Mouse (Mus musculus) olfactory bulb, adult 2 months (tissue): ENCODE results near the gene Akna. TPM values are rescaled to one million over a fixed set of nuclear protein-coding genes. Genes with fewer than 3 reads are reported as not detected.
A peak's percentile ranks its signal among the peaks of the same experiment; 100 is the strongest.

Source experiments
- H3K27ac ChIP-seq: fragments of 200-500 bp; 2 replicates; pipeline ENCODE4 v1.5.1; 2012; ENCODE audit warnings: low read depth, low read length; ENCODE audit not compliant: insufficient read depth
- H3K4me1 ChIP-seq: fragments of 200-500 bp; 2 replicates; pipeline ENCODE4 v1.6.1; 2012; ENCODE audit warnings: low read length; ENCODE audit not compliant: control insufficient read depth, insufficient read depth
- H3K4me3 ChIP-seq: fragments of 200-500 bp; 2 replicates; pipeline ENCODE4 v1.5.1; 2012; ENCODE audit warnings: mild to moderate bottlenecking, low read depth, low read length, moderate library complexity; ENCODE audit not compliant: insufficient read depth
- CTCF ChIP-seq: fragments of 200-500 bp; IDR thresholded peaks from 2 replicates; pipeline ENCODE4 v1.5.1; 2012; ENCODE audit warnings: low read depth, mild to moderate bottlenecking, low read length, moderate library complexity; ENCODE audit not compliant: insufficient read depth
- POLR2A ChIP-seq: fragments of 200-500 bp; IDR thresholded peaks from 2 replicates; pipeline ENCODE4 v1.6.1; 2012; ENCODE audit warnings: mild to moderate bottlenecking, low read depth, low read length, moderate library complexity; ENCODE audit not compliant: insufficient read depth
- WGBS: fragments of 180-500 bp; shearing (Covaris S2); methylation state at CpG from one replicate; pipeline ENCODE4 v1.1.7; 2018; 5-methylcytosine and 5-hydroxymethylcytosine counted together
- polyA plus RNA-seq: library from polyadenylated mRNA; stranded (reverse); fragments of >200 nt; gene quantifications from 2 replicates; pipeline ENCODE4 v1.2.4, GENCODE M21; 2012; ENCODE audit warnings: low replicate concordance; ENCODE audit not compliant: missing spikeins, insufficient read depth, insufficient read length

The Akna gene
- polyA plus RNA-seq, 1 experiment: not detected

DNA sequence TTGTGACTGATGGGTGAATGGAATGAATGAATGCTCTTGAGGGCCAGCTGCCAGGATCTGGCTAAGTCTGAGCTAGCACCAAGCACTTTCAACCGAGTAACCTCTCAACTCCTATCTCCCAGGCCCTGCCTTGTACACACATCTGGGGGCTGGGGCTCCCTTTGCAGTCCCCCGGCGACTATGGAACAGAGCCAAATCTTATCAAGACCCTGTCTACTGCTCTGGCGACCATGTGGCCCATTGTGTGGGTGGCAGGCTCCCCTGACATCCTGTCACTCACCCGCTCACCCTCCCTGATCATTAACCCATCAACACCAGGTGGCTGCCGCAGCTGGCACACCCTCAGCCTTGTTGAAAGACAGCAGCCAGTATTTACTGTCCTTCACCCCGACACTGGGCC lies 1.9 kb upstream of the Akna start:
- no peak overlapping the region for H3K4me3 ChIP-seq
- 40% methylated on average over 7 of the region's 7 CpGs for WGBS
- no peak overlapping the region for H3K27ac ChIP-seq
- TF ChIP-seq CTCF (no peak), POLR2A (no peak)
- H3K4me1 ChIP-seq: peaks cover 38% of the 10 kb centered on the region

DNA sequence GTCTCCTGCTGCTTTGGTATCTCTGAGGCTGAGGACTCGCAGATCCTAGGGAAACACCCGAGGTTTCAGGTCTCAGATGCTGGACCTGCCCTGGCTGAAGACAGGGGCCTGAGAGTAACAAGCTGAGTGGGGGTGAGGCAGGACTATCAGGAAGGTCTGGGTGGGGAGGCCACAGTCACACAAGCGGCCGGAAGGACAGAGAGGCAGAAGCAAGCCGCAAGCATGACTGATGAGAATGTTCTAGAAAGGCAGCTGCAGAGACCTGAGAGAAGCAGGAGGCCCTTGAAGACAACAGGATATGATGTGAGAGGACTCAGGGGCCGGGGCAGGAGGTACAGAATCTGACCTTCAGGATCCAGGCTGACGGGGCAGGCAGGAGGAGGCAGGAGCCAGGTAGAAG lies 1.1 kb upstream of the Akna start:
- TF ChIP-seq POLR2A (no peak), CTCF (no peak)
- Histone ChIP-seq H3K4me3 (no peak overlapping the region), H3K27ac (no peak overlapping the region), H3K4me1 (peaks cover 34% of the 10 kb centered on the region)
- WGBS: 82% methylated on average over 7 of the region's 7 CpGs

DNA sequence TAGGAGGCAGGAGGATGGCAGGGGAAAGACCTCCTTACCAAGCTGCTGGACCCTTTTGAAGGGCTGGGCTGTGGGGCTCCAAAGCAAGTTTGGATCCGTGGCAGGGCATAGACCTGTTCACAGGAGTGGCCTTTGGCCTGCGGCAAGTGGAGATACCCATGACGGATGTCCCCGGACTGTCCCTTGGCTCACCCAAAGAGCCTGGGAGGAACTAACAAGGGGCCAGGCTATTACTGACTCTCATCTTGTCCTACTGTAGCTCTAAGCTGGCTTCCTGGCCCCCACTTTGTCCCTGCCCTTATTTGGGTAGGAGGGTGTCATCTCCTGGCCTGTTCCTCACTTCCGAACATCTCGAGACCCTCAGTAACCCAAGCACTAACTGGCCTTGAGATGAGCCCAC lies 596 bp downstream of the Akna start:
- H3K4me3 ChIP-seq: peak overlapping the region; percentile 11
- 72% methylated on average over 6 of the region's 6 CpGs for WGBS

DNA sequence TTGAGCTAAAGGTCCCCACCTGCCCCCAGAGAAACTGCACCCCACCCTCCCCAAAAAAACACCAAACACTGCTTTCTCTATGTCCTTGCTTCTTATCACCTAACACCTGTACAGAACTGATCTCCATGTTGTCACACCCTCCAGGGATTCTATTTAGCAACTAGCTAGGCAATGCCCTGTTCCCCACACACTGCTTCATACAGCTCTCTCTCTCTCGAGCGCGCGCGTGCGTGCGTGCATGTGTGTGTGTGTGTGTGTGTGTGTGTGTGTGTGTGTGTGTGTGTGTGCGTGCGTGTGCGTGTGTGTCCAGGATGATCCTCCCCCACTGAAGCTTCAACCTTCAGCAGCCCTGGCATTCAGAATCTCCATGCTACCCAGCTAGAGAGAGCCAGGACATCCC lies 1.1 kb downstream of the Akna start:
- H3K27ac ChIP-seq: peak overlapping the region; percentile 34; the same call in 1 of the 2 replicates

More for the DNA sequence above, 596 bp downstream of the Akna start:
- TF ChIP-seq CTCF: no peak
- TF ChIP-seq POLR2A: no peak
- H3K4me1 ChIP-seq: peaks cover 26% of the 10 kb centered on the region
- peak overlapping the region; percentile 34 for H3K27ac ChIP-seq

DNA sequence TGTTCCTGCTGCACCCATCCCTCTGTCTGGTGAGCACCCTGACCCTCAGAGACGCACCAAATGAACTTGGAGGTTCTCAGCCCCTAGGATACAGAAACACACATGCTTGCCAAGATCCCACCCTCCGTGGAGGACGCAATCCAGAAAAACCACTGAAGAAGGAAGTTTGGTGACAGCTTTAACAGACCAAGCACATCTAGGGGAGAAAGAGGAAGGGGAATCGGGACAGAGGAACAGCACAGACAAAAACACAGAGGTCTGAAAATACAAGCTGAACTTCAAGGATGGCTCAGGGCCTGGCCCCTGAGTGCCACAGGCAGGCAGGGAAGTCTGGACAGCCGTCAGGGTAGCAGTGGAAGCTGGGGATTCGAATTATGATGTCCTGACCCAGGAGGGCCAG lies 1.5 kb downstream of the Akna start:
- 77% methylated on average over 6 of the region's 6 CpGs for WGBS
- TF ChIP-seq CTCF (no peak), POLR2A (no peak)
- Histone ChIP-seq H3K4me3 (no peak overlapping the region), H3K4me1 (peaks cover 26% of the 10 kb centered on the region), H3K27ac (no peak overlapping the region)

More for the DNA sequence above, 1.1 kb downstream of the Akna start:
- TF ChIP-seq CTCF (no peak), POLR2A (no peak)
- peak overlapping the region; percentile 11; the same call in 1 of the 2 replicates for H3K4me3 ChIP-seq
- 86% methylated on average over 10 of the region's 10 CpGs for WGBS
- H3K4me1 ChIP-seq: peaks cover 26% of the 10 kb centered on the region

DNA sequence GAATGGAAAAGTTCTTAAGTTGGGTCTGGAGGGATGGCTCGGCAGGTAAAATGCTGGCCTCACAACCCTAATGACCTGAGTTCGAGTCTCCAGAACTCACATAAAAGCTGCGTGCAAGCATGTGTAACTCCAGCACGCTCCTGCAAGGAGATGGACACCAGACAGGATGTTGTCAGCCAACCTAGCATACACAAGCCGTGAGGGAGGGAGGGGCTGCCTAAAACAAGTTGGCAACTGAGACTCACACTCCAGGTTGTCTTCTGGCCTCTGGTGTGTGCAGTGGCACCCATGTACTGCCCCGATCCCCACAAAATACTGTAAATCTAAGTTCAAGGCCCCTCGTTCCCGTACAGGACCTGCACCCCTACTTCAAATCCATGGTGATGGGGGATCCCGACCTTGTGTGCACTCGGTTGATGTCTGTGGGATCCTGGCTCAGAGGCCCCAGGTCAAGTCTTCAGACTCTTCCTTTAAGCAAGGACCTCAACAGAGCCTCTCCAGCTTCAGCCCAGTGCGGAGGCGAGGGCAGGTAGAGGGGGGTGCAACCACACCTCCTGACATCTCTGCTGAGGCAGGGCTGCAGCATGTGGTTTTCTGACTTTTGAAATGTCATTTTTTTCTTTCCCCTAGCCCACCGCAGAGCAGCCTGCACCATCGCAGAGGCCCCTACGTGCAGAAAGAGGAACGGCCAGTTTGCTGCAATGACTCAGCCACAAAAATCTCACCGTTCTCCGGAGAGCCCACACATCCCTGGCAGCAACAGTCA lies 2.4 kb downstream of the Akna start:
- WGBS: 89% methylated on average over 18 of the region's 18 CpGs
- Histone ChIP-seq H3K27ac (no peak overlapping the region), H3K4me1 (peaks cover 26% of the 10 kb centered on the region), H3K4me3 (no peak overlapping the region)
- TF ChIP-seq POLR2A: no peak
- no peak for TF ChIP-seq CTCF

DNA sequence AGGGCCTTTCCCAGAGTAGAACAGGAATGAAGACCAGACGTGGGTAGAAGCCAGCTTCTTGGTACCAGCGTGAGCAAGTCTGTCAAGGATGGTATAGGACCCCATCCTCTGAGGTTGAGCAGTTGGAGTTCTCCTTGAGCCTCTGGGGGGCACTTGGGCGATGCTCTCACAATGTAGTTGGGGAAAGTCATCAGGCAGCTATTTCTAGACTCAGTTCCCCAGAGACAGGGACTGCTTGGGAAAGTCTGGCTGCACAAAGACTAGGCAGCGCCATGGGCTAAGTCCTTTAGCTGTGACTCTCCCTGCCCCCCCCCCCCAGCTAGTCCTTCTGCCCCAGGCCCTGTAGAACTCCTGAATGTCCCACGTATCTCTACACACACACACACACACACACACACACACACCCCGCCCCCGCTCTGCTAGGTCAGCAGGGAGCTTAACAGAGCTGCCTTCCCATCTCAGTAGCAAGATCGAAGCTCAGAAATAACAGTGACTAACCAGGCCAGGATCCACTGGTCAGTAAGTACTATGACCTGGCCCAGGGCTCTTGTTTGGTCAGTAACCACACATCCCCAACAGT lies 3.4 kb downstream of the Akna start:
- no peak for TF ChIP-seq POLR2A
- TF ChIP-seq CTCF: no peak
- no peak overlapping the region for H3K27ac ChIP-seq

DNA sequence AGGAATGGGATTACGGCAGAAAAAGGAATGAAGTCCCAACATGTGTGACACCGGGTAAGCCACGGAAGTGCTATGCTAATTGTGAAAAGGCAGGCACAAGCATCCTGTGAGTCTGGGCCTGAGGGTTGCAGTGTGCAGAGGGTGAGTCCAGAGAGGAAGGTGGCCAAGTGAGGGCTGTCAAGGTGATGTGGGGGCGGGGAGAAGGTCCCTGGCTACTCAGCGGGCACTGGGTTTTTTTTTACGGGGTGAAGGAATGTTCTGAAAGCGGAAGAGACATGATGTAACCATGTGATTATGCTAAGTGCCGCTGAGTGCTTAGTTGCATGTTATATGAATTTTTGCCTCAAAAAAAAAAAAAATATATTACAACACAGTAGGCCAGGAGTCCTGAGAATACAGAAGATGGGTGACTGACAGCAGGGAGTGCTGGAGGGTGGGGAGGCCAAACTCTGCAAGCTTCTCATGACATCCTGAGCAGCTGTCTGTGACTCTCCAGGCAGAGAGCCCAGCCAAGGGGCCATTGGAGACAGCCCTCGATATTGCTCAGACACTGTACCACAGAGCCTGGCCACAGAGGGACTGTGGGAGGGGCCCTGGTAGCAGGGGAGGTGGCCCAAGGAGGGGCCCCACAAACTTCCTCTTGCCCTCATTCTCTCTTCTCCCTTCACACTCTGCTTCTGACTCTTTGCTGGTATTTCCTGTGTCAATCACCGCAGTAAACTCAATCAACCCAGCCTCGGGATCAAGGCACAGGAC lies 4.1 kb downstream of the Akna start:
- no peak overlapping the region for H3K27ac ChIP-seq
- H3K4me1 ChIP-seq: peaks cover 17% of the 10 kb centered on the region
- 65% methylated on average over 11 of the region's 11 CpGs for WGBS
- no peak for TF ChIP-seq POLR2A
- TF ChIP-seq CTCF: no peak
- H3K4me3 ChIP-seq: no peak overlapping the region

More for the DNA sequence above, 3.4 kb downstream of the Akna start:
- peaks cover 25% of the 10 kb centered on the region for H3K4me1 ChIP-seq
- H3K4me3 ChIP-seq: no peak overlapping the region
- WGBS: 73% methylated on average over 8 of the region's 8 CpGs
